Mouse (Mus musculus) cortical plate, adult 2 months (tissue): ENCODE measurements around the gene Immp2l.
"Not testable (repeated sequence)": the region's sequence is repeated elsewhere in the genome, so short reads cannot be mapped to it uniquely, and the experiment has no call there.

Source experiments
- CTCF ChIP-seq: fragments of 200-500 bp; IDR thresholded peaks from 2 replicates; pipeline ENCODE4 v1.5.1; 2011; ENCODE audit warnings: mild to moderate bottlenecking, control low read depth, low read length; ENCODE audit not compliant: insufficient read depth; ENCODE audit errors: extremely low read depth
- POLR2A ChIP-seq: fragments of 200-500 bp; IDR thresholded peaks from 2 replicates; pipeline ENCODE4 v1.6.1; 2011; ENCODE audit warnings: mild to moderate bottlenecking, low read length, control low read depth; ENCODE audit not compliant: insufficient read depth; ENCODE audit errors: extremely low read depth

DNA sequence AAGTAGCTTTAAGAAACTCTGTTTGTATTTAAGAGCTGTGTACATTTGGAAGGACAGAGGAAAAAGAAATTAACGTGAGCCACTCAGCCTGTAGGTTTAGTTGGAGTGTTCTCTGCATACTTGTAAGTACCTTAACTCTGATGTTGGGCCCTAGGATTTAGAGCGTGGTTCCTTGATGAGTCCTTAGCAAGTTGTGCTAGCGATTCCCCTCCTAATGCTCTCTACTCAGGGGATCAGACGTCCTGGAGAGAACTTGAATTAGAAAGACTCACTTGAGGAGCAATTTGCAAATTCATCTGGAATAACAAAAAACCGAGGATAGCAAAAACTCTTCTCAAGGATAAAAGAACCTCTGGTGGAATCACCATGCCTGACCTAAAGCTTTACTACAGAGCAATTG is 835.8 kb downstream of the Immp2l start:
- not testable (repeated sequence) for TF ChIP-seq POLR2A, CTCF
